Mouse (Mus musculus): ENCODE data around the gene Rbms3. TPM values are rescaled to one million over a fixed set of nuclear protein-coding genes. Genes with fewer than 3 reads are reported as not detected.

The Rbms3 gene
- polyA plus RNA-seq, 1 experiment from 2014 or later, result 75.1 TPM

GRCm38 (mm10) chr9:116880503-116880902 lies 749.2 kb downstream of the Rbms3 start:
- Histone ChIP-seq H3K27ac (ENCODE audit: low read depth, low read length) (no peak overlapping the region), H3K27me3 (replicated peaks; ENCODE audit: control insufficient read depth, insufficient read depth, low read length) (no peaks in the 10 kb centered on the region), H3K9ac (ENCODE audit: low read depth, low read length) (no peak overlapping the region), H3K4me1 (ENCODE audit: control insufficient read depth, insufficient read depth, low read depth, low read length) (no peaks in the 10 kb centered on the region), H3K36me3 (ENCODE audit: control insufficient read depth, insufficient read depth, low read length) (no peaks in the 10 kb centered on the region), H3K4me3 (ENCODE audit: low read length) (no peak overlapping the region), H3K9me3 (ENCODE audit: control insufficient read depth, low read length) (no peaks in the 10 kb centered on the region), H3K4me2 (ENCODE audit: low read length) (no peak overlapping the region)
- WGBS, result 67% methylated on average over 4 of the region's 4 CpGs
- ATAC-seq, result no peak

- Histone ChIP-seq H3K9ac (ENCODE audit: low read depth, low read length) (no peak overlapping the region), H3K27me3 (replicated peaks; ENCODE audit: control insufficient read depth, insufficient read depth, low read length) (no peaks in the 10 kb centered on the region), H3K4me2 (ENCODE audit: low read length) (no peak overlapping the region), H3K27ac (ENCODE audit: low read depth, low read length) (no peak overlapping the region), H3K36me3 (ENCODE audit: control insufficient read depth, insufficient read depth, low read length) (no peaks in the 10 kb centered on the region), H3K4me3 (ENCODE audit: low read length) (no peak overlapping the region), H3K9me3 (ENCODE audit: control insufficient read depth, low read length) (no peaks in the 10 kb centered on the region), H3K4me1 (ENCODE audit: control insufficient read depth, insufficient read depth, low read depth, low read length) (no peaks in the 10 kb centered on the region)
- WGBS, result 81% methylated on average over 10 of the region's 10 CpGs
- no peak for ATAC-seq
Observed at GRCm38 (mm10) chr9:116879600-116880457, 749.9 kb downstream of the Rbms3 start.

GRCm38 (mm10) chr9:116876786-116877185 lies 752.9 kb downstream of the Rbms3 start:
- H3K9ac ChIP-seq (ENCODE audit: low read depth, low read length), result no peak overlapping the region
- no peak overlapping the region for H3K4me3 ChIP-seq (ENCODE audit: low read length)
- no peak overlapping the region for H3K27ac ChIP-seq (ENCODE audit: low read depth, low read length)
- H3K9me3 ChIP-seq (ENCODE audit: control insufficient read depth, low read length), result no peaks in the 10 kb centered on the region
- no peak for ATAC-seq
- 59% methylated on average over 3 of the region's 3 CpGs for WGBS
- no peaks in the 10 kb centered on the region for H3K4me1 ChIP-seq (ENCODE audit: control insufficient read depth, insufficient read depth, low read depth, low read length)
- H3K4me2 ChIP-seq (ENCODE audit: low read length), result no peak overlapping the region
- H3K36me3 ChIP-seq (ENCODE audit: control insufficient read depth, insufficient read depth, low read length), result no peaks in the 10 kb centered on the region
- no peaks in the 10 kb centered on the region for H3K27me3 ChIP-seq (replicated peaks; ENCODE audit: control insufficient read depth, insufficient read depth, low read length)

GRCm38 (mm10) chr9:116873976-116874320 lies 755.8 kb downstream of the Rbms3 start:
- ATAC-seq, result no peak
- Histone ChIP-seq H3K4me3 (ENCODE audit: low read length) (no peak overlapping the region), H3K9ac (ENCODE audit: low read depth, low read length) (no peak overlapping the region), H3K27ac (ENCODE audit: low read depth, low read length) (no peak overlapping the region), H3K4me2 (ENCODE audit: low read length) (no peak overlapping the region), H3K27me3 (replicated peaks; ENCODE audit: control insufficient read depth, insufficient read depth, low read length) (no peaks in the 10 kb centered on the region), H3K4me1 (ENCODE audit: control insufficient read depth, insufficient read depth, low read depth, low read length) (no peaks in the 10 kb centered on the region), H3K9me3 (ENCODE audit: control insufficient read depth, low read length) (no peaks in the 10 kb centered on the region; the same call in 1 of the 2 replicates), H3K36me3 (ENCODE audit: control insufficient read depth, insufficient read depth, low read length) (no peaks in the 10 kb centered on the region)
- WGBS, result 61% methylated on average over 2 of the region's 2 CpGs

GRCm38 (mm10) chr9:116873033-116873975 lies 756.4 kb downstream of the Rbms3 start:
- no peak overlapping the region for H3K27ac ChIP-seq (ENCODE audit: low read depth, low read length)
- WGBS, result 79% methylated on average over 30 of the region's 30 CpGs

GRCm38 (mm10) chr9:116872346-116872745 lies 757.4 kb downstream of the Rbms3 start:
- H3K27me3 ChIP-seq (replicated peaks; ENCODE audit: control insufficient read depth, insufficient read depth, low read length), result no peaks in the 10 kb centered on the region
- H3K9ac ChIP-seq (ENCODE audit: low read depth, low read length), result no peak overlapping the region
- WGBS, result 84% methylated on average over 6 of the region's 6 CpGs
- H3K27ac ChIP-seq (ENCODE audit: low read depth, low read length), result no peak overlapping the region
- no peak for ATAC-seq
- H3K9me3 ChIP-seq (ENCODE audit: control insufficient read depth, low read length), result no peaks in the 10 kb centered on the region; the same call in 1 of the 2 replicates
- no peaks in the 10 kb centered on the region for H3K36me3 ChIP-seq (ENCODE audit: control insufficient read depth, insufficient read depth, low read length)
- no peaks in the 10 kb centered on the region for H3K4me1 ChIP-seq (ENCODE audit: control insufficient read depth, insufficient read depth, low read depth, low read length)
- no peak overlapping the region for H3K4me3 ChIP-seq (ENCODE audit: low read length)
- H3K4me2 ChIP-seq (ENCODE audit: low read length), result no peak overlapping the region

More at GRCm38 (mm10) chr9:116873033-116873975, 756.4 kb downstream of the Rbms3 start:
- Histone ChIP-seq H3K9me3 (ENCODE audit: control insufficient read depth, low read length) (no peaks in the 10 kb centered on the region; the same call in 1 of the 2 replicates), H3K4me1 (ENCODE audit: control insufficient read depth, insufficient read depth, low read depth, low read length) (no peaks in the 10 kb centered on the region), H3K27me3 (replicated peaks; ENCODE audit: control insufficient read depth, insufficient read depth, low read length) (no peaks in the 10 kb centered on the region), H3K36me3 (ENCODE audit: control insufficient read depth, insufficient read depth, low read length) (no peaks in the 10 kb centered on the region), H3K9ac (ENCODE audit: low read depth, low read length) (no peak overlapping the region), H3K4me3 (ENCODE audit: low read length) (no peak overlapping the region), H3K4me2 (ENCODE audit: low read length) (no peak overlapping the region)
- no peak for ATAC-seq

- ATAC-seq, result no peak
- Histone ChIP-seq H3K4me3 (ENCODE audit: low read length) (no peak overlapping the region), H3K27me3 (replicated peaks; ENCODE audit: control insufficient read depth, insufficient read depth, low read length) (no peaks in the 10 kb centered on the region), H3K9ac (ENCODE audit: low read depth, low read length) (no peak overlapping the region), H3K9me3 (ENCODE audit: control insufficient read depth, low read length) (no peaks in the 10 kb centered on the region; the same call in 1 of the 2 replicates), H3K27ac (ENCODE audit: low read depth, low read length) (no peak overlapping the region), H3K4me2 (ENCODE audit: low read length) (no peak overlapping the region), H3K4me1 (ENCODE audit: control insufficient read depth, insufficient read depth, low read depth, low read length) (no peaks in the 10 kb centered on the region), H3K36me3 (ENCODE audit: control insufficient read depth, insufficient read depth, low read length) (no peaks in the 10 kb centered on the region)
- WGBS, result 86% methylated on average over 5 of the region's 5 CpGs
Observed at GRCm38 (mm10) chr9:116871576-116871975, 758.1 kb downstream of the Rbms3 start.

- no peak for ATAC-seq
- H3K9ac ChIP-seq (ENCODE audit: low read depth, low read length), result no peak overlapping the region
- peaks cover 3% of the 10 kb centered on the region; the same call in 1 of the 2 replicates for H3K4me1 ChIP-seq (ENCODE audit: control insufficient read depth, insufficient read depth, low read depth, low read length)
- H3K27ac ChIP-seq (ENCODE audit: low read depth, low read length), result no peak overlapping the region
- no peaks in the 10 kb centered on the region for H3K36me3 ChIP-seq (ENCODE audit: control insufficient read depth, insufficient read depth, low read length)
- H3K9me3 ChIP-seq (ENCODE audit: control insufficient read depth, low read length), result peaks cover 3% of the 10 kb centered on the region; the same call in 1 of the 2 replicates
- H3K27me3 ChIP-seq (replicated peaks; ENCODE audit: control insufficient read depth, insufficient read depth, low read length), result no peaks in the 10 kb centered on the region
- WGBS, result 95% methylated on average over 7 of the region's 7 CpGs
- no peak overlapping the region for H3K4me2 ChIP-seq (ENCODE audit: low read length)
- no peak overlapping the region for H3K4me3 ChIP-seq (ENCODE audit: low read length)
Observed at GRCm38 (mm10) chr9:116866060-116866459, 763.7 kb downstream of the Rbms3 start.

GRCm38 (mm10) chr9:116863626-116864025 lies 766.1 kb downstream of the Rbms3 start:
- Histone ChIP-seq H3K27me3 (replicated peaks; ENCODE audit: control insufficient read depth, insufficient read depth, low read length) (no peaks in the 10 kb centered on the region), H3K9ac (ENCODE audit: low read depth, low read length) (no peak overlapping the region), H3K4me2 (ENCODE audit: low read length) (no peak overlapping the region), H3K4me3 (ENCODE audit: low read length) (no peak overlapping the region), H3K36me3 (ENCODE audit: control insufficient read depth, insufficient read depth, low read length) (no peaks in the 10 kb centered on the region), H3K9me3 (ENCODE audit: control insufficient read depth, low read length) (peaks cover 3% of the 10 kb centered on the region; the same call in 1 of the 2 replicates), H3K27ac (ENCODE audit: low read depth, low read length) (peak overlapping the region; percentile 14; the same call in 1 of the 2 replicates), H3K4me1 (ENCODE audit: control insufficient read depth, insufficient read depth, low read depth, low read length) (peaks cover 3% of the 10 kb centered on the region; the same call in 1 of the 2 replicates)
- no peak for ATAC-seq
- 52% methylated on average over 4 of the region's 4 CpGs for WGBS
